Mouse (Mus musculus): ENCODE measurements around the gene Fras1. TPM values are rescaled to one million over a fixed set of nuclear protein-coding genes. Genes with fewer than 3 reads are reported as not detected.

Fras1 gene
- polyA plus RNA-seq, 1 experiment from 2014 or later = 3.4 TPM

GRCm38 (mm10) chr5:96536527-96536926, 162.8 kb downstream of the Fras1 start:
- Histone ChIP-seq H3K4me2 (replicated peaks; ENCODE audit: low read depth) (no peak overlapping the region), H3K36me3 (ENCODE audit: control insufficient read depth, insufficient read depth, low read length) (no peaks in the 10 kb centered on the region), H3K27me3 (ENCODE audit: control insufficient read depth, insufficient read depth, low read length) (no peaks in the 10 kb centered on the region), H3K27ac (replicated peaks) (no peak overlapping the region), H3K9ac (ENCODE audit: low read length) (no peak overlapping the region), H3K4me3 (ENCODE audit: low read depth, low read length) (no peak overlapping the region), H3K4me1 (replicated peaks; ENCODE audit: control insufficient read depth, insufficient read depth) (no peaks in the 10 kb centered on the region), H3K9me3 (ENCODE audit: control insufficient read depth, low read length) (no peaks in the 10 kb centered on the region)
- DNase-seq (ENCODE audit: low spot score) (no peak), ATAC-seq (ENCODE audit: low FRiP score, low TSS enrichment) (no peak)
- WGBS = 68% methylated on average over 3 of the region's 3 CpGs
- TF ChIP-seq EP300 (optimal IDR thresholded peaks at IDR 0.05) (no peak), CTCF (IDR thresholded peaks at IDR 0.05; ENCODE audit: low read depth) (no peak)

DNA sequence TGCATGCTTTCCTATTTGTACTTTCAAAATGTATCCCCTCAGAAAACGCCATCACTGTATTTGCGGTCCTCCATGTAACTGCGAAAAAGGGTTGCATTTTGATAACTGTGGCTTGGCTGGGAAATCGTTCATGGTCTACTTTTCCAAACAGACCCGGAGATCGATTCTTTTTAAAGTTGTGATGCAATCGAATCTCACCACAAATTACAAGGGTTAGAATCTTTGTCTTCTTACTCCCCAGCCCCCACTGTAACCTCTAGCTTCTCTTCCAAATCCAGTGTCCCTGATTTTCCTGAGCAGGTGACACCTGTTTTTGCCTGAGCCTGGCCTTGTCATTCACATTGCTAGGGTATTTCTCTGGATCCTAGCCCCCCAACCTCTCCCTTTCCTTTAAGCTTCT, 163.2 kb downstream of the Fras1 start:
- H3K27me3 ChIP-seq (ENCODE audit: control insufficient read depth, insufficient read depth, low read length) = no peaks in the 10 kb centered on the region
- no peak overlapping the region for H3K27ac ChIP-seq (replicated peaks)
- ATAC-seq (ENCODE audit: low FRiP score, low TSS enrichment) (no peak), DNase-seq (ENCODE audit: low spot score) (no peak)
- H3K4me1 ChIP-seq (replicated peaks; ENCODE audit: control insufficient read depth, insufficient read depth) = no peaks in the 10 kb centered on the region
- no peaks in the 10 kb centered on the region for H3K36me3 ChIP-seq (ENCODE audit: control insufficient read depth, insufficient read depth, low read length)
- 91% methylated on average over 7 of the region's 7 CpGs for WGBS
- no peak overlapping the region for H3K9ac ChIP-seq (ENCODE audit: low read length)
- H3K4me3 ChIP-seq (ENCODE audit: low read depth, low read length) = no peak overlapping the region
- H3K4me2 ChIP-seq (replicated peaks; ENCODE audit: low read depth) = no peak overlapping the region
- TF ChIP-seq CTCF (IDR thresholded peaks at IDR 0.05; ENCODE audit: low read depth) = no peak
- no peak for TF ChIP-seq EP300 (optimal IDR thresholded peaks at IDR 0.05)
- no peaks in the 10 kb centered on the region for H3K9me3 ChIP-seq (ENCODE audit: control insufficient read depth, low read length)

DNA sequence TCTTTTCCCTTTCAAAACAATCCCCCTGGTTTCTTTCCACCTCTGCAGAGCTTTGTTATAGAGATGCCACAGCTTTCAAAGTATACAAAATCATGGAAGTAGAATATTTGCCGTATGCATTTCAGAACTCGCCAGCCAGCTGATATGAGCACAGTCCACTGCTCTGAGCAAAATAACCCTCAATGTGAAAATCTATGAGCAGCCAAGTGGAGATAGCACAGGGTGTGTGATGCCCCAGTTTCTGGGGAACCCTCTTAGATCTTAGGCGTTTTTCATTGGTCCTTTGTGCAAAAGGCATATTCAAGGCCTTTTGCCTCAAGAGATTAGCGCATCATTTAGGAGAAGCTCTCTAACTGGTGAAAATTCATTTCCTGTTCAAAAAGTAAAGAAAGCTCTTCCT, 170.4 kb downstream of the Fras1 start:
- TF ChIP-seq EP300 (optimal IDR thresholded peaks at IDR 0.05) (no peak), CTCF (IDR thresholded peaks at IDR 0.05; ENCODE audit: low read depth) (no peak)
- Histone ChIP-seq H3K36me3 (ENCODE audit: control insufficient read depth, insufficient read depth, low read length) (no peaks in the 10 kb centered on the region), H3K9ac (ENCODE audit: low read length) (no peak overlapping the region), H3K4me2 (replicated peaks; ENCODE audit: low read depth) (no peak overlapping the region), H3K4me3 (ENCODE audit: low read depth, low read length) (no peak overlapping the region), H3K27ac (replicated peaks) (no peak overlapping the region), H3K9me3 (ENCODE audit: control insufficient read depth, low read length) (no peaks in the 10 kb centered on the region), H3K4me1 (replicated peaks; ENCODE audit: control insufficient read depth, insufficient read depth) (no peaks in the 10 kb centered on the region), H3K27me3 (ENCODE audit: control insufficient read depth, insufficient read depth, low read length) (no peaks in the 10 kb centered on the region)
- DNase-seq (ENCODE audit: low spot score) (no peak), ATAC-seq (ENCODE audit: low FRiP score, low TSS enrichment) (no peak)
- 92% methylated on average over 4 of the region's 4 CpGs for WGBS

- Histone ChIP-seq H3K9me3 (ENCODE audit: control insufficient read depth, low read length) (no peaks in the 10 kb centered on the region), H3K36me3 (ENCODE audit: control insufficient read depth, insufficient read depth, low read length) (no peaks in the 10 kb centered on the region), H3K27me3 (ENCODE audit: control insufficient read depth, insufficient read depth, low read length) (no peaks in the 10 kb centered on the region), H3K9ac (ENCODE audit: low read length) (no peak overlapping the region), H3K4me3 (ENCODE audit: low read depth, low read length) (no peak overlapping the region), H3K27ac (replicated peaks) (no peak overlapping the region), H3K4me1 (replicated peaks; ENCODE audit: control insufficient read depth, insufficient read depth) (no peaks in the 10 kb centered on the region), H3K4me2 (replicated peaks; ENCODE audit: low read depth) (no peak overlapping the region)
- TF ChIP-seq CTCF (IDR thresholded peaks at IDR 0.05; ENCODE audit: low read depth) = no peak
- no peak for TF ChIP-seq EP300 (optimal IDR thresholded peaks at IDR 0.05)
- WGBS = 92% methylated on average over 5 of the region's 5 CpGs
- ATAC-seq (ENCODE audit: low FRiP score, low TSS enrichment) (no peak), DNase-seq (ENCODE audit: low spot score) (no peak)
These were observed 172.2 kb downstream of the Fras1 start for GRCm38 (mm10) chr5:96545994-96546393.

- TF ChIP-seq CTCF (IDR thresholded peaks at IDR 0.05; ENCODE audit: low read depth) (no peak), EP300 (optimal IDR thresholded peaks at IDR 0.05) (no peak)
- Histone ChIP-seq H3K27me3 (ENCODE audit: control insufficient read depth, insufficient read depth, low read length) (no peaks in the 10 kb centered on the region), H3K4me3 (ENCODE audit: low read depth, low read length) (no peak overlapping the region), H3K27ac (replicated peaks) (no peak overlapping the region), H3K4me1 (replicated peaks; ENCODE audit: control insufficient read depth, insufficient read depth) (no peaks in the 10 kb centered on the region), H3K9ac (ENCODE audit: low read length) (no peak overlapping the region), H3K4me2 (replicated peaks; ENCODE audit: low read depth) (no peak overlapping the region), H3K9me3 (ENCODE audit: control insufficient read depth, low read length) (no peaks in the 10 kb centered on the region), H3K36me3 (ENCODE audit: control insufficient read depth, insufficient read depth, low read length) (no peaks in the 10 kb centered on the region)
- DNase-seq (ENCODE audit: low spot score) (no peak), ATAC-seq (ENCODE audit: low FRiP score, low TSS enrichment) (no peak)
- WGBS = 91% methylated on average over 12 of the region's 12 CpGs
These were observed 181.4 kb downstream of the Fras1 start for GRCm38 (mm10) chr5:96554940-96555679.

- Histone ChIP-seq H3K27me3 (ENCODE audit: control insufficient read depth, insufficient read depth, low read length) (no peaks in the 10 kb centered on the region), H3K9me3 (ENCODE audit: control insufficient read depth, low read length) (no peaks in the 10 kb centered on the region), H3K4me2 (replicated peaks; ENCODE audit: low read depth) (no peak overlapping the region), H3K4me3 (ENCODE audit: low read depth, low read length) (no peak overlapping the region), H3K4me1 (replicated peaks; ENCODE audit: control insufficient read depth, insufficient read depth) (no peaks in the 10 kb centered on the region), H3K9ac (ENCODE audit: low read length) (no peak overlapping the region), H3K36me3 (ENCODE audit: control insufficient read depth, insufficient read depth, low read length) (no peaks in the 10 kb centered on the region), H3K27ac (replicated peaks) (no peak overlapping the region)
- ATAC-seq (ENCODE audit: low FRiP score, low TSS enrichment) (no peak), DNase-seq (ENCODE audit: low spot score) (no peak)
- no peak for TF ChIP-seq CTCF (IDR thresholded peaks at IDR 0.05; ENCODE audit: low read depth)
- no peak for TF ChIP-seq EP300 (optimal IDR thresholded peaks at IDR 0.05)
- WGBS = 49% methylated on average over 8 of the region's 8 CpGs
These were observed 184.5 kb downstream of the Fras1 start for GRCm38 (mm10) chr5:96558049-96558804.

Measured in stomach, postnatal 0 days (tissue).